Mouse (Mus musculus) limb, embryonic 11.5 days (tissue): ENCODE data around the gene Aldh2. TPM values are rescaled to one million over a fixed set of nuclear protein-coding genes. Genes with fewer than 3 reads are reported as not detected.
"Not testable (repeated sequence)": the region's sequence is repeated elsewhere in the genome, so short reads cannot be mapped to it uniquely, and the experiment has no call there.

Experiments
- ATAC-seq: fragments of 200-750 bp; cut with Nextera tagmentation; 2 replicates; pipeline ENCODE4 v1.8.0; 2017; ENCODE audit warnings: low read depth; ENCODE audit not compliant: insufficient number of reproducible peaks, low FRiP score, low TSS enrichment
- DNase-seq: peaks from one replicate; pipeline ENCODE4 v3.0.0-alpha.2; 2015; ENCODE audit warnings: low spot score
- H3K27ac ChIP-seq: fragments of 300-500 bp; sonication (generic); replicated peaks from 2 replicates; pipeline ENCODE4 v1.5.1; 2014; ENCODE audit warnings: low read depth, mild to moderate bottlenecking, low read length
- H3K27me3 ChIP-seq: fragments of 300-500 bp; sonication (generic); 2 replicates; pipeline ENCODE4 v1.6.1; 2014; ENCODE audit warnings: mild to moderate bottlenecking, low read length, mixed read lengths; ENCODE audit not compliant: control insufficient read depth, insufficient read depth
- H3K36me3 ChIP-seq: fragments of 300-500 bp; sonication (generic); 2 replicates; pipeline ENCODE4 v1.6.1; 2014; ENCODE audit warnings: mild to moderate bottlenecking, low read length, moderate library complexity, mixed read lengths; ENCODE audit not compliant: control insufficient read depth, insufficient read depth
- H3K4me1 ChIP-seq: fragments of 300-500 bp; sonication (generic); 2 replicates; pipeline ENCODE4 v1.6.1; 2014; ENCODE audit warnings: low read length, mixed read lengths; ENCODE audit not compliant: control insufficient read depth, insufficient read depth
- H3K4me2 ChIP-seq: fragments of 300-500 bp; sonication (generic); 2 replicates; pipeline ENCODE4 v1.6.1; 2014; ENCODE audit warnings: low read depth, mild to moderate bottlenecking, moderate library complexity; ENCODE audit not compliant: severe bottlenecking
- H3K4me3 ChIP-seq: fragments of 300-500 bp; sonication (generic); 2 replicates; pipeline ENCODE4 v1.5.1; 2014; ENCODE audit warnings: low read depth, low read length
- H3K9ac ChIP-seq: fragments of 300-500 bp; sonication (generic); 2 replicates; pipeline ENCODE4 v1.6.1; 2014; ENCODE audit warnings: mild to moderate bottlenecking, low read length
- H3K9me3 ChIP-seq: fragments of 300-500 bp; sonication (generic); 2 replicates; pipeline ENCODE4 v1.6.1; 2016; ENCODE audit warnings: low read length; ENCODE audit not compliant: control insufficient read depth
- WGBS: fragments of 180-500 bp; shearing (Covaris S2); extraction: QIAGEN DNeasy Blood & Tissue Kit; methylation state at CpG from one replicate; pipeline ENCODE4 v1.1.7; 2014; 5-methylcytosine and 5-hydroxymethylcytosine counted together
- polyA plus RNA-seq: library from polyadenylated mRNA; unstranded; fragments of >200 nt; fragmentation: Nextera tagmentation; extraction: Ambion mirVana; gene quantifications from 2 replicates; pipeline ENCODE4 v1.2.1, GENCODE M21; 2014

The Aldh2 gene
- polyA plus RNA-seq, 1 experiment from 2014 or later, result 80.1 TPM

DNA sequence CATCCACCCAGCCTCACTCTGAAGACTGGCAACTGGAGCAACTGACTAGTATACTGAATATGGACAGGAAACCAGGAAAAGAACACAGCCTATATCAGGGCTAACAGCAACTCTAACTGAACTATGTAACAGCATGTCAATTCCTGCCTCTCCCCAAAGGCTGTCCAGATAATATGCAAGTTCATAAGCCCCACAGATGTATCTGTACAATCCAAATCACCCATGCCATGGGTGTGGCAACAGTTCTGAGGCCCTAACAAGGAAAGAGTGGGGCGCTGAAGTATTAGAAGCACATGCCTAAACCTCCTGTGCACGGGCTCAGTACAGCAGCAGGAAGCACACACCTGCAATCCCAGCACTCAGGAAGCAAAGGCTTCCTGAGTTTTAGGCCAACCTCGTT lies 58.5 kb downstream of the Aldh2 start:
- Histone ChIP-seq H3K4me3 (no peak overlapping the region), H3K27me3 (no peaks in the 10 kb centered on the region), H3K9me3 (no peaks in the 10 kb centered on the region), H3K36me3 (peaks cover 28% of the 10 kb centered on the region), H3K4me1 (no peaks in the 10 kb centered on the region), H3K27ac (no peak overlapping the region), H3K4me2 (no peak overlapping the region), H3K9ac (no peak overlapping the region)
- DNase-seq (no peak), ATAC-seq (no peak)
- WGBS, result 91% methylated on average over 3 of the region's 3 CpGs

DNA sequence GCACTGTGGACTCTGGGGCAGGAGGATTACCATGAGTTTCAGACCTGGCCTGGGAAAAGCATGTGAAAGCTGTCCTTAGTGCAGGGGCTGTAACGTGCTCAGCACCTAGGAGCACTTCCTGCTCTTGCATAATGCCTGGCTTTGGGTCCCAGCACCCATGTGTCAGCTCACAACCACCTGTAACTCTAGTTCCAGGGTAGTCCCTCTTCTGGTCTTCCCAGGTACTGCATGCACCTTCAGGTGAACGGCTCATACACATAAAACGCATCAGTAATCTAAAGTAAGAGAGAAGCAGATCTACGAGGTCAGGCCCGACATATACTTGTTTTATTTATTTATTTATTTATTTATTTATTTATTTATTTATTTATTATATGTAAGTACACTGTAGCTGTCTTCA lies 59.1 kb downstream of the Aldh2 start:
- H3K4me2 ChIP-seq, result no peak overlapping the region

DNA sequence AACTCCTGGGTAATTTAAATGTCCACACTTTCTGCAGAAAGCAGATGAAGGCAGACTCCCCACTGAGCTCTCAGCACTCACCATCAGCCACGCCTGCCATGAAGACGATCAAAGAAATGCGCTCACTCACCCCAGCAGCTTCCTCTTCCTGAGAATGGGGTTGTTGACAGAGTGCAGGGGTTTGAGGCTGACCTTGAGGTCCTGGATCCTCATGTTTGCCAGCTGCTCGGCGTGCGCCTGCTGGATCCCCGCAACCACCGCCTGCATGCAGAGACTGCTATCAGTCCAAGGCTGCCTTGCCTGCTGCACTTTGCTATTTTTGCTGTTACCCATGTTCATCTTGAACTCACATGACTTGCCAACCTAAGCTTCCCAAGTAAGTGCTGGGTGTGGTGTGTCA lies 66.7 kb downstream of the Aldh2 start:
- Histone ChIP-seq H3K27ac (no peak overlapping the region), H3K36me3 (peaks cover 28% of the 10 kb centered on the region), H3K4me2 (no peak overlapping the region), H3K9me3 (no peaks in the 10 kb centered on the region), H3K27me3 (no peaks in the 10 kb centered on the region), H3K4me1 (no peaks in the 10 kb centered on the region), H3K4me3 (no peak overlapping the region), H3K9ac (no peak overlapping the region)
- ATAC-seq, result no peak
- WGBS, result 82% methylated on average over 8 of the region's 8 CpGs
- no peak for DNase-seq

More for the DNA sequence above, 59.1 kb downstream of the Aldh2 start:
- no peak overlapping the region for H3K9ac ChIP-seq
- ATAC-seq (no peak), DNase-seq (peak; percentile 44)
- H3K9me3 ChIP-seq, result no peaks in the 10 kb centered on the region
- H3K27ac ChIP-seq, result no peak overlapping the region
- no peaks in the 10 kb centered on the region for H3K4me1 ChIP-seq
- no peaks in the 10 kb centered on the region for H3K27me3 ChIP-seq
- no peak overlapping the region for H3K4me3 ChIP-seq
- 92% methylated on average over 5 of the region's 5 CpGs for WGBS
- peaks cover 32% of the 10 kb centered on the region for H3K36me3 ChIP-seq

DNA sequence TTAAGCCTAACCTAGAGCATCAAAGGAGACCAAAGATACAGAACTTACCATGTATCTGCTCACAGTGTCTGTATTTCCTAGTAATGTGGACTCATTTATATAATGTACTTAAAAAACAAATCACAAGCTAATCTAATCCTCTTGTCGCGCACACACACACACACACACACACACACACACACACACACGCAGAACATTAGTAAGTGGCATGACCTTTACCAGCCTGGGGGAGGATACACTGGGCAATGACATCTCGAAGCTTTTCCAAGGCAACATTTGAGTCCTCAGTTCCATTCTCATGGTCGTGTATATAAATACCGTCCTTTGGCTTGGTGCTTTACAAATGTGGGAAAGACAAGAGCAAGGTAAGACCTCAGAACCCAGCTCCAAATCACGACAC lies 67.1 kb downstream of the Aldh2 start:
- H3K4me2 ChIP-seq, result no peak overlapping the region
- H3K9me3 ChIP-seq, result no peaks in the 10 kb centered on the region
- H3K27ac ChIP-seq, result no peak overlapping the region
- DNase-seq (no peak), ATAC-seq (no peak)
- no peak overlapping the region for H3K9ac ChIP-seq
- no peaks in the 10 kb centered on the region for H3K4me1 ChIP-seq
- H3K36me3 ChIP-seq, result peaks cover 28% of the 10 kb centered on the region; the same call in 1 of the 2 replicates
- 86% methylated on average over 7 of the region's 7 CpGs for WGBS
- no peaks in the 10 kb centered on the region for H3K27me3 ChIP-seq
- no peak overlapping the region for H3K4me3 ChIP-seq

DNA sequence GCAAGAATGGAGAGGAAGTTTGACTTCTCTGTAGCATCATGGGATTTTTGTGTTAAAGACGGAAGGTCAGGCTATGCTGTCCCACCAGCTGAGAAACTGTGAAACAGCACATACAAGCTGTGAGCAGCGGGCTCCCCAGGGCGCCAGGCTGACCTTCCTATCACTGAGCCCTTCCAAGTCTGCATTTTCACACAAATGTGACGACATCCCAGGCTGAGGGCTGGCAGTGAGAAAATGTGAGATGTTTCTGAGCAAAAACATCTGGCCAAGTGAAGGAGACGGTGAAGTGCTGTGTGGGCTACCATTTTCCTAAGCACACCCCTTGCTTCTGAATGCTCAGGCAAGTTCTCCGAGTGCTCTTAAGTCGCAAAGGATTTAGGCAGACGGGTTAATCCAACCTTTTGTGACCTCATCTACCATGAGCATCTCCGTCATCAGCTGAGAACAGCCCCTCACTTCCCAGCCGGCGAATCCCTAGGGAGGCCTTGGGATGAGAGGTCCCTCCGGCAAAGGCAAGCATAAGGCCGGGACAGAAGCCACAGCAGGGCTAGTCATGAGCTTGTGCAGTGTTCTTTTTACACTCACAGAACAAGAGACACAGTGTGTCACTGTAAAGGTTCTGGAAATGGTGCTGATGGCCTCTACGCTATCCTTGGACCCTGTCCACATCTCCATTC lies 67.7 kb downstream of the Aldh2 start:
- Histone ChIP-seq H3K4me1 (no peaks in the 10 kb centered on the region), H3K9me3 (no peaks in the 10 kb centered on the region), H3K4me3 (no peak overlapping the region), H3K27me3 (no peaks in the 10 kb centered on the region), H3K9ac (no peak overlapping the region), H3K36me3 (peaks cover 25% of the 10 kb centered on the region; the same call in 1 of the 2 replicates), H3K4me2 (no peak overlapping the region), H3K27ac (no peak overlapping the region)
- DNase-seq, result no peak
- ATAC-seq, result no peak
- WGBS, result 85% methylated on average over 14 of the region's 14 CpGs

DNA sequence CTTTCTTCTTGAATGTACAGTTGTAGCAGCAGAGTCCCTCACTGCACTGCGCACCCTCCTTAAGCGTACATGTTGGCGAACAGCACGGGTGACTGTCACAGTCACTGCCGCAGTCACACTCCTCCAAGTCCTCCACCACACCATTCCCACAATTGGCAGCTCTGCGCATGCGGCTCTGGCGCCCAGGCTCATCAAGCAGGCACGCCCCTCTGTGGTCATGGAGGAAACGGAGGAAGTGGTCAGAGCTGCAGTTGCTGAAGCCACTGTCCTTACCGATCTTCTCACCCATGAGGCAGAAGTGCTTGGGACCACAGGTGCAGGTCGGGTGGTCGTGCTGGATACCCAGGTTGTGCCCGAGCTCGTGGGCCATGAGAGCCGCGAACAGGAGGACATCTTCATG lies 73.9 kb downstream of the Aldh2 start:
- 92% methylated on average over 10 of the region's 17 CpGs for WGBS
- H3K36me3 ChIP-seq, H3K27ac ChIP-seq: not testable (repeated sequence)

DNA sequence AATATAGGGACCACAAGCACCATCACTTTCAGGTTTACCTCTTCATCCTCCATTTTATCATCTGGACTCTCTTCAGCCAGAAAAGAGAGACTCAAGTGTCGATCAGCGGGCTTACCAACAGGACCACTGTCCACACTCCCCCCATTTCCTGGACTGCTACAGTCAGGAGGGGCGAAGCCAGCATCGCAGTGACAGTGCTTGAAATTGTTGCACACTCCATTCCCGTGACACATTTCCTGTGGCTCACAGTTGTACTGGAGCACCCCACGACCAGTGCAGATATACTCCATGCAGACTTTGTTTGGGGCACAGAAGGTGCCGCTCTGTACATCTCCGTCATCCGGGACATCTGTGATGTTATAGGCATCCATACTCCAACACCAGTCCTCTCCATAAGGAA lies 74.6 kb downstream of the Aldh2 start:
- no peaks in the 10 kb centered on the region for H3K27me3 ChIP-seq
- no peak for ATAC-seq
- H3K36me3 ChIP-seq, result no peaks in the 10 kb centered on the region; the same call in 1 of the 2 replicates
- H3K4me2 ChIP-seq, result no peak overlapping the region
- no peaks in the 10 kb centered on the region for H3K4me1 ChIP-seq
- H3K27ac ChIP-seq, result no peak overlapping the region
- no peak for DNase-seq
- H3K9me3 ChIP-seq, result no peaks in the 10 kb centered on the region
- no peak overlapping the region for H3K4me3 ChIP-seq
- WGBS, result 96% methylated on average over 9 of the region's 9 CpGs
- H3K9ac ChIP-seq, result no peak overlapping the region

More for the DNA sequence above, 73.9 kb downstream of the Aldh2 start:
- not testable (repeated sequence) for DNase-seq, H3K4me1 ChIP-seq, H3K27me3 ChIP-seq, H3K4me2 ChIP-seq, H3K9ac ChIP-seq, ATAC-seq, H3K9me3 ChIP-seq, H3K4me3 ChIP-seq
